Mouse (Mus musculus) CD4-positive, CD25-positive, alpha-beta regulatory T cell, adult 4 months (primary cell): ENCODE results near the gene Fgr. TPM values are rescaled to one million over a fixed set of nuclear protein-coding genes. Genes with fewer than 3 reads are reported as not detected.

ENCODE experiments used
- ATAC-seq: one replicate; pipeline ENCODE4 v1.8.0; 2017
- polyA plus RNA-seq, 2 experiments: library from polyadenylated mRNA; unstranded; fragments of 100-300 nt; shearing (Covaris generic); gene quantifications; one replicate each; pipeline ENCODE4 v1.2.1; 2017

Fgr gene
- polyA plus RNA-seq, 2 experiments from 2014 or later = 3.7 to 8.2 TPM

DNA sequence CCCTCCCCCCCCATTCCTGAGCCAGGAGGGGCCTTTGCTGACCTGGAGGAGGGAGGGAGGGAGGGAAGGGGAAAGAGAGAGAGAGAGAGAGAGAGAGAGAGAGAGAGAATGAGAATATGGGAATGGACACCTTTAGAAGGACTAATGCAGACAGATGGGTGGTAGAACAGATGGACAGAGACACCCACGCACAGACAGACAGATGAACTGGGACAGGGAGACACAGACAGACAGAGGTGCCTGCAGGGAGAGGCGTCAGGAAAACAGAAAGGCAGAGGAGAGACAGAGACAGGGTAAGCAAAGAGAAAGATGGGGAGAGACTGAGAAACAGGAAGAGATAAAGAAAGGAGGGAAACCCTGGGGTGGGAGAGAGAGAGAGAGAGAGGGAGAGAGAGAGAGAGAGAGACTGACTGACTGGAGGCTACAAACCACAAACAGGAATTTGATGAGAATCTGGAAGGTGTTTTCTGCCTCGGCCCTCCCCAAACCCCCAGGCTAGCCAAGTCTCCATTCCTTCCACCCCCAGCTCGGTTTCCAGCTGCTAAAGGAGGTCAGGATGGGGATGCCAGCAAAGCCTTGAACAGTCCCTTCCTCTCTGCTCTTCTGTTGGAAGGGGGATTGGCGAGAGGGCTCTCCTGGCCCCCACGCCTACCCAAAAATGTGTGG is 43.8 kb downstream of the Fgr start:
- no peak for ATAC-seq

DNA sequence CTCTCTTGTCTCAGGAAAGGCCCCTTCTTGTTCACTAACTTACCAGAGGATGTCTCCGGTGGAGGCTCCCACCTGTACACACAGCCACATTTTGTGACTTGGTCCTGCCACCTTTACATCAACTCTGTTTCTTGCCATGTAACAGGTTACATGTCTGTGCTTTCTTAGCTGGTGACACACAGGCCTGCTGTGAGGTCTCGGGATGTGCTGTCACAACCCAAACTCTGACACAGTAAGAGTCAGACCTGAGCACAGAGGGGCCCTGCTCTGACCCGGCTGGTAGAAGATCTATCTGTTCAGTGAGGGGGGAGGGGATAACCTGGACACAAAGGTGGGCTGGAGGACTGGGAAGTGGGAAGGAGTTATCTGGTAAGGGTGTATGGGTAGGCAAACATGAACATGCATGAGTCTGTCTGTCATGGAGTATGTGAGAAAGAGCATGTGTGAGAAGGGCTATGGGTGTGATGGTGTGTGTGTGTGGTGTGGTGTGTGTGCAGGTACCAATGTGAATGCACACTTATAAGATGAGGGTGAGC is 44.4 kb downstream of the Fgr start:
- no peak for ATAC-seq

DNA sequence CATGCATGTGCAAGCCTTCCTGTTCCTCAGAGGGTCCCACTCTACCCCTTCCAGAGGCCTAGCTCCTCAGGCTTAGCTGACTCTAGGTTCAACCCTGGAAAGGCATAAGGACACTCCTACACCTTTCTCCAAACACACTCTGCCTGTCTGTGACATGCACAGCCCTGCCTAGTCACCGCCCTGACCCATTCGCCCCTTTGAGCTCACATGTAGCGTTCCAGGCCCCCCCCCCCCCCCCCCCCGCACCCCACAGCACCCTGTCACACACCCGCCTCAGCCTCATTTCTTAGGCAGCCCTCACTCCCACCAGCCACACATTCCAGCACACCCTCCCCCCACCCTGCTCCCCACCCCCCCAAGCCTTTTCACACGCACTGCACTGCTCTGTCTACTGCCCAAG is 46.8 kb downstream of the Fgr start:
- no peak for ATAC-seq

DNA sequence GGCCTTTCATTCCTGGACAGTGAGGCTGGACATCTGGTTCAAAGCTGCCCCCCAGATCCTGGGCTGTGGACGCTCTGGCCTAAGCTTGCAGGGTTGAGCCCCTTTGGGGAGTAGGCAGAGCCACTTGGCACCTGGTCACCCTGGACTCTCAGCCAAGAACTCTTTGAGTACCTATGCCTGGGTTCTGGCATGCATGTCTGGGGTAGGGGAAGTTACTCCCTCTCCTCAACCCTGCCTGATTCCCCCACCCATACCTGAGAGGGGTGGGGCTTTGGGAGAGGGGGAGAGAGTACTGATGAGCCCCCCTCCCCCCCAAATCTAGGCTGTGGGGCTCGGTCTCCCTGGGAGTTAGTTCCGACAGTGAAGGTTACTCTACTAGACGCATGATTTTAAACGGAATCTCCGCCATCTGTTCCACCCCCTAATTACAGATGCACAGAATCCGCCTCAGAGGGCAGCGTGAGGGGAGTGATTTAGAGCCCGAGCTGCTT is 47.3 kb downstream of the Fgr start:
- ATAC-seq = no peak

DNA sequence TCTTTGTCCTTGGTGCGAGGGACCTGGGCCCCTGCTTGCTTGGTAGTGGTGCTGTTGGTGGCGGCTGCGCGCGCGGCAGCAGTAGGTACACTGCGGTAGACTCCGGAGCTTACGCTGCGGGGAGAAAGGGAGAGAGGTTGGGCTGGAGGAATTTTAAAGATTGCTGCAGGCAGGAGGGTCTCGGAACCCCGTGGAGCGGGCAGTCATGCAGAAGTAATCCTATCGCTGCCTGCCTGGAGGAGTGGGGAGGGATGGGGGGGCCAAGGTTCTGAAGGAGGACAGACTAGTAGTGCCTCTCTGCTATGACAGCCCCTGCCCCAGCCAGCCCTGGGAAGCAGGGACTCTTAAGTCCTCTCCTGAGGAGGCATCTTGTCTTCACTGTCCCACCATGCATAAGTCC is 48.3 kb downstream of the Fgr start:
- no peak for ATAC-seq

DNA sequence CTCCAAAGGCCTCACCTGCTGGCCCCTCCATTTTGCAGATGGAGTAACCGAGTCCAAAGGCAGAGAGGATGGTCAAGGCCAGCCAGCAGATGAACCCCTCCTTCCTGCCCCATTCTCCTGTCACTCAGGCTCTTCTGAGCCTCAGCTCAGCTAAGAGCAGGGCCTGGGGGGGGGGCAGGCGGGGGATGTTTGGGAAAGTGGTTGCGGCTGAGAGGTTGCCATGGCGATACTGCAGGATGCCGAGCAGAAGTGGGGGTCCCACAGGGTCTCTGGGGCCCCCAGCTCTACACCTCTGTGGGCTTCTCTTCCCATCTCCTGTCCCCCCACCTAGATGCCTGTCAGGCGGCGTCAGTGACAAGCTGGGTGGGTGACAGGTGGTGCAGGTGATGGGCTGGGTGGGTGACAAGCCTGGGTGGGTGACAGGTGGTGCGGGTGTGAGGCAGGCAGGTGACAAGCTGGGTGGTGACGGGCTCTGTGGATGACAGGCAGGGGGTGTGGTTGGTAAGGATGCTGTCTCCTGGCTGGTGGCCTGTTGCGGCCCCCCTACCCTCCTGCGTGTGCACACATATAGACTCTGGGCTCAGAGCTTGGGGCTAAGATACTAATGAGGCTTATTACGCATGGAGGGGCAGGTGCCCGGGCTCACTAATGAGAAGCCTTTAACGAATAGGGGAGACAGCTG is 49.2 kb downstream of the Fgr start:
- ATAC-seq = no peak

DNA sequence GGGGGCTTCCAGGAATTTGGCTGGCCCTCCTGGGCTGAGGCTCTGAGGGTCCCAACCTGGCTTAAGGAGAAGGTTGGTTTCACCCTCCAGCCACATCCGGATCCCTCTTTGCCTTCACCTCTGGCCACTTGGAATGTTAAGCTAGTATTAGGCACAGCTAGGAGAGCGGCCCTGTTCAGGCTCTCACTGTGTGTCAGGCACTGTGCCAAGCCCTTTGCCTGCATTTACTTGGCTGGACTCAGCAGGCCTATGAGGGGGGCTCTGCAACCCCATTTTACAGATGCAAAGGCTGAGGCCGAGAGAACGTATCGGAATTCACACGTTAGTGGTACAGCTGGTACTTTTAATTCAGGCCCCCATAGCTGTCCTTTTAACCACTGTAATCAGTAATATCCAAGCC is 49.7 kb downstream of the Fgr start:
- no peak for ATAC-seq

DNA sequence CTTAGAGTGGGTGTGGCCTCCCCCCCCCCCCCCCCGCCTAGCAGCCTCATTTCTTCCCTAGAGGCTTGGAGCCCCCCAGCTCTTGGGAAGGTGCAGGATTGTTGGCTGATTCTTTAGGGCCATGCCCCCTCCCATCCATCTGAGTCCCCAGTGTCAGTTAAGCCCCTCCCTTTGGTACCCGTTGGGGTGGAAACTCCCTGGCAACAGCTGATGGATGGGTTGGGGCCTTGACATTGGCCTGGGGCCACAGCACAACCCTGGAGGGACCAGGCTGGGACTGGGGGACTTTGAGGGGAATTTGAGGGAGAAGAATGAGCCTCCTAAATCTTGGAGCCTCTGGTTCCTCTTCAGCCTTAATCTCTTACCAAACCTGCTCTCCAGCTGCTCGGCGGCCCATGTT is 50.5 kb downstream of the Fgr start:
- no peak for ATAC-seq

DNA sequence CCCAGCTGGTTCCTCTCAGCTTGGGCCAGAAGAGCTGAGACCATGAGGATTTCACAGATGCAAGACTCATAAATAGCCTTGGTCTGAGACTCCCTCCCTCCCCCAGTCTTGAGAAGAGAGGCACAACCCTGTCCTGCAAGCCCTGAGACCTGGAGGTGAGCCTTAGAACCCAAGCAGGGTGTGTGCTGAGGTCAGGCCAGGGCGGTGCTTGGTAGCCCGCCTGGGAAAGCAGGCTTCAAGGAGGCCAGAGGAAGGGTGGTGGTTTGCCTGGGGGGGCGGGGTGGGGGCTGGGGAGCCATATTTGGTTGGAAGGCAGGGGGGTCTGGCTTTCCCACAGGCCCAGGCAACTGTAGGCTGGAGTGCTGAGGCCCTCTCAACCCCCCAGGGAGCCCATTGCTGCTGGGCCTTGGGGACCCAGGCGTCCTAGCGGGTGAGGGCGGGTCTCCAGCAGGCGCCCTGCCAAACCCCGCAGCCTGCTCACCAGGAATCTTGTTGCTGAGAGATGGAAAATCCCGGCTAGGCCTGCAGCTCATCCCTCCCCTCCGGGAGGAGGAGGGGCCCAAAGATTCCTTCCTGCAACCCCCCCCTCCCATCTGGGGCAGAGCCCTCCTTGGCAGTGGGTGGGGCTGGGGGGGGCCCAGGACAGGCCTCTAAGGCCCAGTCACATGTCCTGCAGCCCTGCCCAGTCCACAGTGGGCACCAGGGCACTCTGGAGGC is 51.2 kb downstream of the Fgr start:
- ATAC-seq = no peak

DNA sequence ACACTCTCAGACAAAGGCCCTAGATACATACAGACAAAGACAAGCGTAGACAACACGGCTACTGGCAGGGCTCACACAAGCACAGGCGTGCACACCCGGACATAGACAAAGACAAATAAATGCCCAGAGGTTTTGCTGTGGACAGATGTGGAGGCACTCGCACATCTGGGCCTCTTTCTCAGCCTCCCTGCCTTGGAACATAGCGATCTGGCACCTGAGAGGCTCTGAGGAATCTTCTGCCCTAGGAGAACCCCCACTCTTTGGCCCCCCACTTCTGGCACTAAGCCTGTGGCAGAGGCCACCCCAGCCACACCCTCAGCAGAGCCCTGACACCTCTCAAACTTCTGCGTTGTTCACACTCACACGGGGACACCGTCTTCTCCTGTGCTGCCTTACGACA is 52.4 kb downstream of the Fgr start:
- ATAC-seq = no peak

DNA sequence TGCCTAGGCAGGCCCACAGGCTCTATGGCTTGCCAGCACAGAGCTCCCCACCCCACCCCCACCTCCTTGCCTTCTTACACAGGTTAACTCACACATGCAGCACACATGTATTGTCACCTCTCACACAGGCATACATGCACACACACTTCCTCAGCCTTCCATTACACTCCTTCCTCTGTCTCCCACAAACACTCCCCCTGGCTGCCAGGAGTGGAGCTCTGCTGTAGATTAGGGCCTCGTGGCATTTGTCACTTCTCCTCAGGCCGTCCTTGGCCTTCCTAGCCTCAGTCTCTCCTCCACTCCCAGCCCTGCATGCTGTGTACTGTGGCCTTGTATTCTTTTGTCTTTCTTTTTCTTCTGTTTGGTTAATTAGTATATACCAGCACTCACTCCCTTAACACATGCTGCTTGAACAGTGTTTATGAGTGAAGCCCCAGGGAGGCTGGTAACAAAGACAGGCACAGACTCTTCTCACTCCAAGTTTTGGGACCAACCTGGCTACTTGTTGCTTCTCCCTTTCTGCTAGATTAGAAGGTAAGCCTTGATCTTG is 53.0 kb downstream of the Fgr start:
- ATAC-seq = no peak

DNA sequence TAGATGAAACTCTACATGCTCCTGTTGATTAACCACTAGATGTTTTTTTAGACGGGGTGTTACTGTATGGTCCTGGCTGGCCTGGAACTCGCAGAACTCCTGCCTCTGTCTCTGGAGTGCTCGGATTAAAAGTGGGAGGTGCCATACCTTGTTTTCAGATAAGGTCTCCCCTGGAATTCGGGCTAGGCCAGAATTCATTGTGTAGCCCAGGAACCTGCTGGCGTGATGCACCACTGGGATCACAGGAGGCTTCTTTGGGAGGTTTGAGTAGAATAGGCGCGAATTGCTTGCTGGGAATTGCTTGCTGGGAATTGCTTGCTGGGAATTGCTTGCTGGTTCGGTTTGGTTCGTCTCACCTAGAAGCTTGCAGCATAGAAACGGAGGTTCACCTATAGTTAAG is 53.8 kb downstream of the Fgr start:
- ATAC-seq = no peak

DNA sequence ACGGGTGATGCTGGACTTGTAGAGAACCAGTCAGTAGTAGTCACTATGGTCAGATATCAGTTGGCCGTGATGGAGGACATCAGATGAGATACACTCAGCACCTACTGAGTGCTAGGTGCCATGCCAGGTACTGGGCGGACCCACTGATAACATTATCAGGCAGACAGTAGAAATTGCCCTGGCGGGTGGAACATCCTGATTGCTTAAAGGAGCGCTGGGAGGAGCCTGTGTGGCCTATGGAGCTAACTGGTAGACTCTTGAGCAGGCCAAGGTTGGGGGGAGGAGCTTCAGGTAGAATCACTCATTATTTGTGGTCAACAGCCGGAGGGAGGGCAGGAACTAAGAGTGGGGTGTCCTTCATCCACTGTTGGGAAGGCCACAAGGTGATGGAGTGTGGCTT is 54.3 kb downstream of the Fgr start:
- no peak for ATAC-seq

DNA sequence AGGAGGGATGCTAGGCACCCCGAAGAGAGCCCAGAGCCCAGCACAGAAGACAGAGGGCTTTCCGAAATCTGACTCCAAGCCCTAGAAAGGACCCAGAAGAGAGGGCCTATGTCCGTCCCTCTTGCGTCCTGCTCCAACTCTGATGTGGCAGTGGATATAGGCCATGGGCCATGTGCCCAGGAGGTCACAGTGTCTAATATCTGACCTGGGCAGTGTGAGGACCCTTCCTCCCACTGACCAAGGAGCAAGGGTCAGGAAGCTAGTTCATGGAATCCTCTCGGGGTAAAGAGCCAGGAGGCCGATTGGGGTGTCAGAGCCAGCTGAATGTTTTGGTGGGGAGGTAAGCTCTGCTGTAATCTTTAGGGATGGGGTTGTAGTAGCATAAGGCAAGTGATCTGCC is 55.0 kb downstream of the Fgr start:
- no peak for ATAC-seq

DNA sequence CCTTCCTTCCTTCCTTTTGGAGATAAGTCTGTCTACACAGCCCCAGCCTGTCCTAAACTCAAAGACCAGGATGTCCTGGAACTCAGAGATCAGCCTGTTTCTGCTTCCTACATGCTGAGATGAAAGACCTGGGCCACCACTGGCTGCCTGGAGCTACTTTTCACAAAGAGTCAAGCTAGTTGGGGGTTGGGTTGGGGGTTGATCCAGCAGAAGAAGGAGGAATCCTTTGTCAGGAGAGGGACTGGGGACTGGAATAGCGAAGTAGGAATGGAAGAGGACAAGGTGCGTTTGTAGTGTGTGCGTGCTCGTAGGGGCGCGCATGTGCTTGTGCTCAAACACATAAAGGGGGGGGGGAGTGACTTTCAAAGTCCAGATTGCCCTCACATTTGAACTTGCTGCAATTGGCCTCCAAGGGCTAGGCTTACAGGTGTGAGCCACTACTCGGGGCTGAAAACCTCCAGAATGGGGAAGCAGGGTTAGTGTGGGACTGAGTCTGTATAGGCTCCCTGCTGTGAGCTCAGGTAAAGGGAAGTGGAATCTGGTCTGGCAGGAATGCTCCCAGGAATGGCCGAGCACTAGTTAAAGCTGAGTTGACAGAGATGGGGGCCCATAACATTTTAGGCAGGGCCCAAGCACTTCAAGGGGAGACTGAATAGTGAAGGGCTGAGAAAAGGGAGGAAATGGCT is 58.7 kb downstream of the Fgr start:
- no peak for ATAC-seq

DNA sequence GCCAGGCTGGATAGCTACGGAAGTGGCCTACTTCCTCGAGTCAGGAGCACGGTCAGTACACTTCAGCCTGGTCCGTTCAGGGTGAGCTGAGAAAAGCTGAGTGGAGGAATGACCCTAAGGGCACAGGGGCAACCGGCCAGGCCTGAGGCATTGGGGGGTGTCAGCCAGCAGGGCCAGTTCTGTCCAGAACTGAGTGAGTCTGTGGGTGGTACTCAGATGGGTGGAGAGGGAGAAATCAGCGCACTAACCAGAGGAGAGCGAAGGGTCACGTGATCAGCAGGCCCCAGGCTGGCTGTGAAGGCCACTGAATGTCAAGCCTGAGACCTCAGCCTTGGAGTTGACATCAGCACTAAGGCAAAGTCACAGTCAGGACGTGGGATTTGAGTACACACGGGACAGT is 60.6 kb downstream of the Fgr start:
- ATAC-seq = no peak

DNA sequence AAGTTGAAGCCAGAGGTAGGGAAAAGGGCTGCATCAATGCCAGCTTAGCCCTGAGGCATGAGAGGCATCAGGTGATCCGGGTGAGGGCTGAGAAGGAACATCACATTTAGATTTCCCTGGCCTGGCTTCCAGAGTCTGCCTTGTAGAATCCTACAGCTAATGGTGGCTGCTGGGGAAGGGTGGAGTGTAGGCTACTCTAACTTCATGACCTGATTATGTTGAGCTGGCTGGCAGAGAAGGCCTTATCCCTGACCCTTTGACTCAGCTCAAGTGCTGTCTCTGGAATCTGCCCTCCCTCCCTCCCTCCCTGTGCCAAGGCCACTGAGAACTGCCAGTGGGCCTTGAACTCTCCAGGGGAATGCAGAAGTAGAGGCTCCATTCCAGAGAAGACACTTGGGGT is 61.6 kb downstream of the Fgr start:
- ATAC-seq = no peak

DNA sequence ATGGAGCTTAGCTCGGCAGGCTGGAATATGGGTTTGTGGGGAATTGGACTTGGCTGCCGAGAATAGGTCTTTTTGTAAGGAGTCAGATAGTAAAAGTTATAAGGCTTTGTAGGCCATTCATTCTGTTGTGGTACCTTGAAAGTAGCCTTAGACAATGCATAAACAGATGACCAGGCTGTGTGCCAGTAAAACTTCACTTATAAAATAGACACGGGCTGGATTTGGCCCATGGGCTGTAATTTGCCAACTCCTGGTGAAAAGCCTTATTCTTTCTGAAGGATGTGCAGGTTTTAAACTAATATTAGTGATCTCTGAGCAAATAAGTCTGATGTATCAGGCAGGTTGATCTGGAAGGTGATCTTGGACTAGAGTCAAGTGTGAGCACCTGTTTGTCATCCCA is 62.1 kb downstream of the Fgr start:
- no peak for ATAC-seq

DNA sequence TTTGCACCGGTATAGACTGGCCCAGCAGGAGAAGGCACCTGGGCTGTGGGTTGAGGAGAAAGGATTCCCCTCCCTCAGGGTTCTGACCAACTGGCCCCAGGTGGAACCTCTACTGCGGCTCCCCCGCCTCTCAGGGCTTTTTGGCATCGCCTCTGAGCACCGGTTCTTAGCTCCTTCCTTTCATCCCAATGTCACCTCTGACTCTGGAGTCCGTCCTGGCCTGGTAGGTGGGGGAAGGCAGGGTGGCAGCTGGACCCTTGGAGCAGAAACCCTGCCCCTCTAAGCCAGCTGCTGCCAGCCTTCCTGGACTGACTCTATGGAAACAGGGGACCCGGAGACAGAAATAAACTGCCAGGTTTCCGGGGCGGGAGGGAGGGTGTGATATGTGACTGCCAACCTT is 63.4 kb downstream of the Fgr start:
- ATAC-seq = no peak

DNA sequence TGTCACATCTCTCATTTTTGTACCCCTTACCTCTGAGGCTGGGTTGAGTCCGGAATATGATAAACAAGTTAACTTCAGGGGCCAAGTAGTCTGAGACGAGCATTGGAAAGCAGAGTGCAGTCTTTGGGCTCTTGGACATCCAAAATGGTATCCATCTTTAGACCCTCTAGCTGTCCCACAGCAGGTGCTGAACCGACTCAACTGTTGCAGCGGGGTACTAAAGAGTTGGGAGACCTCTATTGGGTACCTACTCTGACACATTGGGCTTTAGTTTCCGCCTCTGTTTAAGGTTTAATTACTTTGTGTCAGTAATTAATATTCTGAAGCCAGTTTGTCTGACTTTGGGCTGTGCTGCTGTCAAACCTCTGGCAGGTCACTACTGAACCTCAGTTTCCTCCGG is 63.9 kb downstream of the Fgr start:
- ATAC-seq = no peak

DNA sequence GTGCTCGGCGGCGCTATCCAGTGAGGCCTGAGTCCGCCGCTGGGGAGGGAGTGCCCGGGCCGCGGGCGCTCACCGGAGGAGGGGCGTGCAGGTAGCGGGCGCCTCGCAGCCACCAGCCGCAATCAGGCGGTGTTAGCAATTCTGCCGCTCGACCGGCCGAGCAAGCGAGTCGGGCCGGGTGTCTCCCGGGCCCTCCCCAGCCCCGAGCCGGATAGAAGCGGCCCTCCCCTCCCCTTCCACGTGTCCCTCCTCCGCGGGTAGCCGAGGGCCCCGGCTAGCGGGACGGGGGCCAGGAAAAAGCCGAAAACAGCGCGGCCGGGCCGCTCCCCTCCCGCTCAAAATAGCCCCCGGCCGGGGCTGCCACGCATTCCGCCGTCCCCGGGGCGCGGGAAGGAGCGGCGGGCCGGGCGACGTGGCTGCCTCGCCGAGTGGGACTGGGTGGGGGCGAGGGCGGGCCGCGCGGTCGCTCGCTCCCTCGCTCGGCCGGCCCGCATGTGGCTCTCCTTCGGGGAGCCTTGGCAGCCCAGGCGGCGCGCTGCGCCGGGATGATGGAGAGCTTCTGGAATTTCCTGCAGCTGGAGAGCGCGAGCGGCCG is 64.7 kb downstream of the Fgr start:
- ATAC-seq = peak; percentile 45

DNA sequence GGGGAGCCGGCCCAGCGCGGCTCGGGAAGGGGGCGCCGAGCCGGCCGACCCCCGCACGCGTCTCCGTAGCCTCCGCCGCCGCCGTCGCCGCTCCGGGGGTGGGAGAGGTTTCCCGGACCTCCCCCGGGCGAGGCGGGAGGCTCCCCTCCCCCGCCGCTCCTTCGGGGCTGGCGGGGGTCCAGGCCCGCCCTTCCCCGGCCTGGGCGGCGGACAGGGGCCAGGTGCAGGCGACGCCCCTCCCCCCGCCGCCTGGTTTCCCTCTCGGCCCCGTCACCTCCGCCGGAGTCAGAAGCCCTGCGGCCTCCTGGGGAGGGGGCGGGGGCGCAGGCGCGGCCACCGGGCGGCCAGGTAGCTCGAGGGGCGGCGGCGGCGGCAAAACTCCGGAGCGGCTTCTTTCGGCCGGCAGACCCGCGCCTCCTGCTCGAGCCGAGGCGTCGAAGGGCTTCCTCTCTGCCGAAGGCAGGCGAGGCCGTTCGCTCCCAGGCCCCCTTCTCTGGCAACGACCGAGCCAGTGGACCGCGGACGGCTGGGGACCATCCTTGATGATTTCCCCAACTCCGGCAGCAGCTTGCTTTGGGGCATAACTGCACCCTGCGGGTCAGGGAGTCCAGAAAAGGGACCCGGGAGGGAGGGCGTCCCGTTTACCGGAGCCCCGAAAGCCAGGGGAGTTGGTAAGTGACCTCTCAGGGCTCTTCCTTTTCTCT is 65.4 kb downstream of the Fgr start:
- ATAC-seq = peak; percentile 11
